Mouse (Mus musculus): ENCODE data around the gene Hmcn2. TPM values are rescaled to one million over a fixed set of nuclear protein-coding genes. Genes with fewer than 3 reads are reported as not detected.

Hmcn2 gene
- total RNA-seq, 2 experiments from 2014 or later, result 0.54 TPM

- intact Hi-C loops (cut with DNase I), result loop anchor here (2.0 kb wide), 1 partner anchor 75 kb away; the partner anchor contains the start of gene Fubp3
- DNase-seq (ENCODE audit: low spot score in 2 of 2), result no peak
Observed at GRCm38 (mm10) chr2:31497635-31498034, 183.4 kb downstream of the Hmcn2 start.

GRCm38 (mm10) chr2:31499327-31500291, 185.4 kb downstream of the Hmcn2 start:
- intact Hi-C loops (cut with DNase I), result no loop called here
- DNase-seq (ENCODE audit: low spot score in 2 of 2), result no peak

- intact Hi-C loops (cut with DNase I), result no loop called here
- no peak for DNase-seq (ENCODE audit: low spot score in 2 of 2)
Observed at GRCm38 (mm10) chr2:31500292-31501204, 186.3 kb downstream of the Hmcn2 start.

- DNase-seq (ENCODE audit: low spot score in 2 of 2), result no peak
- intact Hi-C loops (cut with DNase I), result no loop called here
Observed at GRCm38 (mm10) chr2:31501448-31502130, 187.4 kb downstream of the Hmcn2 start.

- DNase-seq (ENCODE audit: low spot score in 2 of 2), result no peak
- intact Hi-C loops (cut with DNase I), result no loop called here
Observed at GRCm38 (mm10) chr2:31502616-31503522, 188.7 kb downstream of the Hmcn2 start.

GRCm38 (mm10) chr2:31505472-31505871, 191.3 kb downstream of the Hmcn2 start:
- intact Hi-C loops (cut with DNase I), result no loop called here
- DNase-seq (ENCODE audit: low spot score in 2 of 2), result no peak

GRCm38 (mm10) chr2:31508851-31509250, 194.6 kb downstream of the Hmcn2 start:
- intact Hi-C loops (cut with DNase I), result no loop called here
- no peak for DNase-seq (ENCODE audit: low spot score in 2 of 2)

Other genes with a start within 250 kb of the Hmcn2 start
- 10 to 100 TPM; 86.5 to 94.8 TPM for gene Fnbp1, start 172.4 kb upstream of the Hmcn2 start, total RNA-seq (2021)
- 10 to 100 TPM; 43.4 to 54.4 TPM for gene Gpr107, start 162.1 kb upstream of the Hmcn2 start, total RNA-seq (2021)
- gene Ncs1, start 68.6 kb upstream of the Hmcn2 start, total RNA-seq (2021), result 100 to 1,000 TPM; 210 to 221 TPM
- 10 to 100 TPM; 20.2 to 23.8 TPM for gene Ass1, start 155.8 kb downstream of the Hmcn2 start, total RNA-seq (2021)